Mouse (Mus musculus) heart, embryonic 11.5 days (tissue): ENCODE measurements at regions not wholly inside any gene's neighbourhood (a gene's known extent, or its start where the extent isn't known, plus 50 kb on each side); places are given as distances from the start of the nearest gene placed in this dataset.

Experiments used
- ATAC-seq: fragments of 200-750 bp; cut with Nextera tagmentation; replicated peaks from 2 replicates; pipeline ENCODE4 v1.8.0; 2017; ENCODE audit warnings: moderate library complexity; ENCODE audit not compliant: insufficient number of reproducible peaks, low FRiP score, low TSS enrichment
- H3K27ac ChIP-seq: fragments of 300-500 bp; sonication (generic); 2 replicates; pipeline ENCODE4 v1.5.1; 2014; ENCODE audit warnings: mild to moderate bottlenecking, low read depth, low read length
- H3K27me3 ChIP-seq: fragments of 300-500 bp; sonication (generic); 2 replicates; pipeline ENCODE4 v1.6.1; 2014; ENCODE audit warnings: mild to moderate bottlenecking, low read length, mixed read lengths; ENCODE audit not compliant: control insufficient read depth, insufficient read depth
- H3K36me3 ChIP-seq: fragments of 300-500 bp; sonication (generic); 2 replicates; pipeline ENCODE4 v1.6.1; 2014; ENCODE audit warnings: mild to moderate bottlenecking, low read length, moderate library complexity, mixed read lengths; ENCODE audit not compliant: control insufficient read depth, insufficient read depth
- H3K4me1 ChIP-seq: fragments of 300-500 bp; sonication (generic); 2 replicates; pipeline ENCODE4 v1.6.1; 2014; ENCODE audit warnings: low read length; ENCODE audit not compliant: control insufficient read depth, insufficient read depth
- H3K4me2 ChIP-seq: fragments of 300-500 bp; sonication (generic); 2 replicates; pipeline ENCODE4 v1.6.1; 2014; ENCODE audit warnings: mild to moderate bottlenecking, moderate library complexity
- H3K4me3 ChIP-seq: fragments of 300-500 bp; sonication (generic); 2 replicates; pipeline ENCODE4 v1.5.1; 2014; ENCODE audit warnings: low read depth, low read length
- H3K9ac ChIP-seq: fragments of 300-500 bp; sonication (generic); 2 replicates; pipeline ENCODE4 v1.6.1; 2014; ENCODE audit warnings: mild to moderate bottlenecking, low read depth, low read length, moderate library complexity
- H3K9me3 ChIP-seq: fragments of 300-500 bp; sonication (generic); replicated peaks from 2 replicates; pipeline ENCODE4 v1.6.1; 2016; ENCODE audit warnings: low read length; ENCODE audit not compliant: control insufficient read depth
- WGBS: fragments of 180-500 bp; shearing (Covaris S2); extraction: QIAGEN DNeasy Blood & Tissue Kit; methylation state at CpG from one replicate; pipeline ENCODE4 v1.1.7; 2014; ENCODE audit not compliant: insufficient replicate concordance; 5-methylcytosine and 5-hydroxymethylcytosine counted together

DNA sequence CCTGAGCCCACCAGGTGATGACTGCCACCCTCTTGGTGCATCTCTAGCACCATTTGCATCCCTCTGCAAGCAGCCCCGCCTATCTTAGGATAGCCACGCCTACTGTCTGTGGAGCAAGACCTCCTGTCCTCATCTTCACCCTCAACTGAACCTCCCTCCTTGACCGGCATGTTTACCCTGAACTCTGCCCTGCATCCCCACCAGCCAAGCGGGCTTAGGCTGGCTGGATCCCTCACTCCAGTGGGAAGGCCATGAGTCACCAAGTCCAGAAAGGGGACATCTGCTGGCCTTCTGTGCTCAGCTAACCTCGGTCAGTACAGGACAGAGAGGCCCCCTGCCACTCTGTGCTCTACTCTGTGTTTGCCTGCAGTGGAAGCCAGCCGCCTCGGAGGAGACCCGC is 96.0 kb upstream of the Wnt4 start:
- no peak overlapping the region for H3K4me3 ChIP-seq
- no peak overlapping the region for H3K9ac ChIP-seq
- no peaks in the 10 kb centered on the region for H3K9me3 ChIP-seq
- H3K4me1 ChIP-seq: peaks cover 16% of the 10 kb centered on the region
- no peak for ATAC-seq
- no peaks in the 10 kb centered on the region for H3K36me3 ChIP-seq
- no peak overlapping the region for H3K27ac ChIP-seq
- peaks cover 3% of the 10 kb centered on the region; the same call in 1 of the 2 replicates for H3K27me3 ChIP-seq
- no peak overlapping the region for H3K4me2 ChIP-seq
- 52% methylated on average over 8 of the region's 8 CpGs for WGBS

GRCm38 (mm10) chr4:137180083-137180482 is 97.2 kb upstream of the Wnt4 start:
- H3K4me1 ChIP-seq: peaks cover 16% of the 10 kb centered on the region
- no peak overlapping the region for H3K9ac ChIP-seq
- H3K27me3 ChIP-seq: peaks cover 3% of the 10 kb centered on the region; the same call in 1 of the 2 replicates
- WGBS: 52% methylated on average over 2 of the region's 2 CpGs
- H3K9me3 ChIP-seq: no peaks in the 10 kb centered on the region
- H3K27ac ChIP-seq: no peak overlapping the region
- H3K36me3 ChIP-seq: no peaks in the 10 kb centered on the region
- ATAC-seq: no peak; the same call in 1 of the 2 replicates
- H3K4me3 ChIP-seq: no peak overlapping the region
- no peak overlapping the region for H3K4me2 ChIP-seq

- Histone ChIP-seq H3K4me1 (peaks cover 9% of the 10 kb centered on the region), H3K9ac (no peak overlapping the region), H3K4me2 (no peak overlapping the region), H3K9me3 (no peaks in the 10 kb centered on the region), H3K36me3 (no peaks in the 10 kb centered on the region), H3K4me3 (no peak overlapping the region), H3K27me3 (peaks cover 3% of the 10 kb centered on the region; the same call in 1 of the 2 replicates), H3K27ac (0 out of 2 replicates have a peak overlapping the region, but pooled peaks have one; percentile 57)
- ATAC-seq: peak; percentile 62; the same call in 1 of the 2 replicates
- WGBS: 31% methylated on average over 3 of the region's 3 CpGs
Measured at GRCm38 (mm10) chr4:137178833-137179232, 98.5 kb upstream of the Wnt4 start.

DNA sequence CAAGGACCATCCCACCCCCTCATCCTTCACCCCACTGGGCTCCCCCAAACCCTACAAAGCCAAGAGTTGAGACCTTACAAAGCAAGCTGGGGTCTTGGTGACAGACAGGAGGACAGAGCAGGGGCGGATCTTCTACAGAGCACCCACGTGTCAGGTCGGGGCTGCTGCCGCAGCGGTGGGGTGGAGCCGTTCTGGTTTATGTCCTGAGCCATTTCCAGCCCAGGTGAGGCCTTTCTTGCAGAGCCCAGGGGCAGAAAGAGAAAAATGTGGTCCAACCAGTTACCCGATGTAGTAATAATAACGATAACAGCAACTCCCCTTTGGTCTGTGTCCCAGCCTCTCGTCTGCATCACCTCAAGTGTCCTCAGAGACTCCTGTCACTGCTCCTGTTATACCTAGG is 112.4 kb upstream of the Wnt4 start:
- Histone ChIP-seq H3K4me1 (no peaks in the 10 kb centered on the region), H3K4me2 (peak overlapping the region; percentile 50), H3K27me3 (peaks cover 34% of the 10 kb centered on the region), H3K9ac (no peak overlapping the region), H3K27ac (no peak overlapping the region), H3K4me3 (0 out of 2 replicates have a peak overlapping the region, but pooled peaks have one; percentile 19), H3K9me3 (no peaks in the 10 kb centered on the region), H3K36me3 (no peaks in the 10 kb centered on the region)
- WGBS: 37% methylated on average over 9 of the region's 9 CpGs
- ATAC-seq: no peak

DNA sequence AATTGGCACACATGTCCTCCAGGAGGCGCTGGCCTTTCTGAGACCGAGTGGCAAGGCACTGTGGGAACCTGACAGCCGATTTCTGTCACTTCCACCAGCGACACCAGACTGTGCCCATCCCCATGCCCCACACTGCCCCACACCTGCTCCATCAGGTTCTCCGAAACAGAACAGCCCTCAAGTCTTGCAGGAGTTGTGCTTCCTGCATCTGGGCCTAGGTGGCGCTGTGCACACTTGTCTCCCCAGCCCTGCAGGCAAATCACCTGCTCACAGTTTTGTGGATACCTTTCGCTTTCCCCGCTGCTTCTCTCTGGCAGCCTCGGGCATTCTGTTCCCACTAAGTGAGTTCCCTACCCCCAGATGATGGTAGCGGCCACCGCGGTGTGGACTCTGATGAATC is 112.9 kb upstream of the Wnt4 start:
- Histone ChIP-seq H3K9ac (no peak overlapping the region), H3K4me1 (no peaks in the 10 kb centered on the region), H3K27me3 (peaks cover 34% of the 10 kb centered on the region), H3K4me2 (peak overlapping the region; percentile 50), H3K36me3 (no peaks in the 10 kb centered on the region), H3K27ac (no peak overlapping the region), H3K4me3 (0 out of 2 replicates have a peak overlapping the region, but pooled peaks have one; percentile 19), H3K9me3 (no peaks in the 10 kb centered on the region)
- no peak for ATAC-seq
- WGBS: 5% methylated on average over 12 of the region's 12 CpGs

DNA sequence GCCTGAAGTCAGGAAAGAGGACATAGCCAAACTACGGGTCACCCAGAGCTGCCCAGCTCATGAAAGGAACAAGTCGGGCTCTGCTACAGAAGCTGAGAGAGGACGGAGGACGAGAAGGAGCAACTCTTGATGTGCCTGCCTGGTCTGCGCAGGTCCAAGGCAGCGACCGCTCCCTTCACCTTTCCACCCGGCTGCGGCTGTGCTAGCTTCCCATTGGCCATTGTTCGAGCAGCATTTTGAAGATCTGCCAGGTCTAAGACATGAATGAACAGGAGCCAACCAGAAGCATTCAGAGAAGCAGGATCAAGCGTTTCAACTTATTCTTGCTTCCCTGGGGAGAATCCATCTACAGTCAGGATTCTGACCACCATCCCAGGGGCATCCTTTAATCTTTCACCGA is 113.3 kb upstream of the Wnt4 start:
- Histone ChIP-seq H3K9me3 (no peaks in the 10 kb centered on the region), H3K4me1 (no peaks in the 10 kb centered on the region), H3K4me3 (no peak overlapping the region), H3K27me3 (peaks cover 34% of the 10 kb centered on the region), H3K4me2 (no peak overlapping the region), H3K27ac (no peak overlapping the region), H3K9ac (no peak overlapping the region), H3K36me3 (no peaks in the 10 kb centered on the region)
- 58% methylated on average over 12 of the region's 12 CpGs for WGBS
- no peak for ATAC-seq

DNA sequence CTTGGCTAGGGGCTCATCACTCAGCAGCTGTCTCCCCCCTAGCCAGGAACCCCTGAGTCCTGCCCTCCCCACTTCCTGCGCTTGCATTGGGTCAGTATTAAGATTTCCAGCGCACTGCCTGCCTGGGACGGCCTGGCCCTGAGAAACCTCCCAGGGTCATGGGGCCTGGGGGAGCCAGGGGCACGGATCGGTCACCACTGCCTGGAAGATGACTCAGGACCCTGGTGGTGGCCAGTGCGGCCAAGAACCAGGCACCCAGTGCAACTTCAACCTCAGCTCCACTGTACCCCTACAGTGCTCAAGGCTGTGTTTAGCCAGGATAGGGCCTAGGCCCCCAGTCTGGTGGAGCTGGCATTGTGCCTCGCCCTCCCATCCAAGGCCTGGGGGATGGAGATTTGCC is 111.9 kb upstream of the Zbtb40 start:
- no peaks in the 10 kb centered on the region for H3K9me3 ChIP-seq
- no peak overlapping the region for H3K27ac ChIP-seq
- no peak overlapping the region for H3K9ac ChIP-seq
- no peaks in the 10 kb centered on the region for H3K4me1 ChIP-seq
- peaks cover 28% of the 10 kb centered on the region for H3K27me3 ChIP-seq
- H3K36me3 ChIP-seq: no peaks in the 10 kb centered on the region
- H3K4me3 ChIP-seq: no peak overlapping the region
- no peak; the same call in 1 of the 2 replicates for ATAC-seq
- H3K4me2 ChIP-seq: no peak overlapping the region
- 70% methylated on average over 7 of the region's 7 CpGs for WGBS

GRCm38 (mm10) chr4:137158201-137158600 is 109.6 kb upstream of the Zbtb40 start:
- Histone ChIP-seq H3K4me1 (no peaks in the 10 kb centered on the region), H3K9ac (no peak overlapping the region), H3K27ac (no peak overlapping the region), H3K4me2 (no peak overlapping the region), H3K4me3 (no peak overlapping the region), H3K27me3 (peaks cover 7% of the 10 kb centered on the region), H3K9me3 (no peaks in the 10 kb centered on the region), H3K36me3 (no peaks in the 10 kb centered on the region)
- 70% methylated on average over 9 of the region's 9 CpGs for WGBS
- no peak for ATAC-seq

DNA sequence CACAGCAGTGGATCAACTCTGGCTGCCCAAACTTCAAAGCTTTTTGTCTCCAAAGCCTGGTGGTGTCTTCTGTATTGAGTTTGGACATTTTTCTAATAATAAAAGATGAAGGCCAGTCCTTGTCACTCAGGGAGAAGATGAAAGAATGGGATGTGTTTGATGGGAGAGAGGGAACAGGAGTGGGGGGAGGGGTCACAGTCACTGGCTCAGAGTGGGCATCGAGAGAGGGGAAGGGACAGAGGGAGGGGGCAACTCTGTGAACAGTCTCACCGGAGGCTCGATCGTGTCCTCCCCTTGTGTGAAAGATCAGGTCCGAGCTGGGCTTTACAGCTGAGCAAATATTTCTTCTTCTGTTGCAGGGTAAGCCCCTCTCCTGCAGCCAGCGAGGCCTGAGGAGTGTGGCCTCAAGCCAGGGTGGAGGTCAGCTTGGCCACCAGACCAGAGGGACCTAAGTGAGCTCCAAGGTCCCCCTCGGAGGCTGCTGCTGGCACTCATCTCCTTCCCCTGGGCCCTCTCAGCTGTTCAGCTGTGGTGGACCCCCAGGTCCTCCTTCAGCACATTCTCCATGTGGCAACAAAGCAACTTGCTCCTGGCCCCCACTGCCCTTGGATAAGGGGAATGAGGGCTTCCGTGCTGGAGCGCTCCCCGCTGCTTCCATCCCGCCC is 108.0 kb upstream of the Zbtb40 start:
- Histone ChIP-seq H3K9ac (no peak overlapping the region), H3K36me3 (no peaks in the 10 kb centered on the region), H3K9me3 (0 out of 2 replicates have a peak, but pooled peaks cover 3% of the 10 kb centered on the region), H3K4me2 (no peak overlapping the region), H3K4me3 (no peak overlapping the region), H3K4me1 (no peaks in the 10 kb centered on the region), H3K27me3 (no peaks in the 10 kb centered on the region; the same call in 1 of the 2 replicates), H3K27ac (no peak overlapping the region)
- WGBS: 65% methylated on average over 11 of the region's 11 CpGs
- no peak for ATAC-seq
